Comparison of ENCODE assay signal across 9 mouse cellular contexts in the genomic region with DNA sequence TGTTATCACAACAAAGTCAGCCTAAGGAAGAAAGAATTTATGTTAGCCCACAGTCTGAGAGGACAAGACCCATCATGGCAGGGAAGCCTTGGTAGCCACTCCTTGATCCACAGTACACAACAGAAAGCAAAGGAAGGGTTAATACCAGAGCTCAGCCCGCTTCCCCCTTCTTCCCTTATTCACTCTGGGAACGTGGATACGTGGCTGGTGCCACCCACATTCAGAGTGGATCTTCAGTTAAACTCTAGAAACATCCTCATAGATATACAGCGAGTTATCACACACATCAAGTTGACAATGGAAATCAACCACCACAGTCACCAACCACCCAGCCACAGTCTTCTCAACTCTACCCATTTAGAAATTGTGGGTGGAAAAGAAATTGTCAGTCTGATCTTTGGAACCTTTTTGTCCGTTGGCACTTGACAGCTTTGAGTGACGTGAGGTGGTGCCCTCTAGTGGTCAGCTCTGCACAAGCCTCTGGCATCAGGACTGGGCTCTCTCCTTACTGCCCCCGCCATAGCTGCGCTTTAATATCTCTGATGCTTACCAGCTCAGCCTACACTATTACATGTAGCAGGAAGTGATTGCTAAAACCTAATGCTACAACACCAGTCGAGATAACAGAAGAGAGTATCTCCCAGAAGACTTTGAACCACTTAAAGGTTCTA. TPM values are rescaled to one million over a fixed set of nuclear protein-coding genes. Genes with fewer than 3 reads are reported as not detected.
DNase-seq lines count a peak whose midpoint lies in the region; ATAC-seq and TF ChIP-seq lines count a peak whose summit lies in the region.
"Had no signal": no experiment of that assay in that cellular context is flagged by ENCODE, and none has a peak within 500 bp of the region (broad histone marks: within the 10 kb centered on the region; RNA-seq: fewer than 3 reads in every experiment).

No protein-coding gene starts in this region.

- no peak overlapping the region for H3K27ac ChIP-seq in forebrain, postnatal 0 days (ENCODE audit: low read depth, low read length)
- peak overlapping the region; percentile 45; the same call in 1 of the 2 replicates for H3K27ac ChIP-seq in liver, embryonic 12.5 days
- H3K27ac ChIP-seq: embryonic facial prominence, embryonic 13.5 days had no signal

- DNase-seq in urinary bladder, postnatal 14 days (ENCODE audit: low spot score): peak; percentile 74
- DNase-seq in urinary bladder, postnatal 10 days (ENCODE audit: low spot score): no peak
- peak; percentile 70 to 71 for DNase-seq in cerebellum, adult 18-20 months
- DNase-seq in forebrain, postnatal 0 days: peak; percentile 24
- peak; percentile 92 for DNase-seq in naive thymus-derived CD4-positive, alpha-beta T cell, adult 2 months (ENCODE audit: low read depth)
- DNase-seq in thymus, postnatal 14 days: peak; percentile 84

- H3K9me3 ChIP-seq in forebrain, postnatal 0 days (ENCODE audit: low read length): no peaks in the 10 kb centered on the region
- no peaks in the 10 kb centered on the region for H3K9me3 ChIP-seq in liver, embryonic 12.5 days (replicated peaks)
- H3K9me3 ChIP-seq: embryonic facial prominence, embryonic 13.5 days had no signal

- H3K9ac ChIP-seq in forebrain, postnatal 0 days: no peak overlapping the region
- no peak overlapping the region for H3K9ac ChIP-seq in liver, embryonic 12.5 days
- H3K9ac ChIP-seq: embryonic facial prominence, embryonic 13.5 days had no signal

- H3K4me3 ChIP-seq in forebrain, postnatal 0 days (ENCODE audit: low read depth, low read length): no peak overlapping the region
- H3K4me3 ChIP-seq in liver, embryonic 12.5 days: no peak overlapping the region
- H3K4me3 ChIP-seq: embryonic facial prominence, embryonic 13.5 days had no signal

- H3K4me1 ChIP-seq in forebrain, postnatal 0 days (ENCODE audit: insufficient read depth): peaks cover 2% of the 10 kb centered on the region; the same call in 1 of the 2 replicates
- H3K4me1 ChIP-seq in liver, embryonic 12.5 days: peaks cover 50% of the 10 kb centered on the region

- H3K36me3 ChIP-seq in forebrain, postnatal 0 days (ENCODE audit: insufficient read depth): no peaks in the 10 kb centered on the region
- H3K36me3 ChIP-seq in liver, embryonic 12.5 days: no peaks in the 10 kb centered on the region
- H3K36me3 ChIP-seq: embryonic facial prominence, embryonic 13.5 days had no signal

- peak; percentile 70 for ATAC-seq in forebrain, postnatal 0 days
- ATAC-seq in inflammation-experienced regulatory T-cells, adult 6 months: peak; percentile 97
- peak; percentile 74 for ATAC-seq in liver, embryonic 12.5 days

- peak; percentile 68 for TF ChIP-seq CTCF in forebrain, postnatal 0 days (IDR thresholded peaks at IDR 0.05; ENCODE audit: low read depth)

- no peak overlapping the region for H3K4me2 ChIP-seq in forebrain, postnatal 0 days (ENCODE audit: low read depth)
- peak overlapping the region; percentile 44 for H3K4me2 ChIP-seq in liver, embryonic 12.5 days
- H3K4me2 ChIP-seq: embryonic facial prominence, embryonic 13.5 days had no signal

- H3K27me3 ChIP-seq in forebrain, postnatal 0 days (ENCODE audit: insufficient read depth, low read length): no peaks in the 10 kb centered on the region
- H3K27me3 ChIP-seq in liver, embryonic 12.5 days (replicated peaks): no peaks in the 10 kb centered on the region
- H3K27me3 ChIP-seq: embryonic facial prominence, embryonic 13.5 days had no signal

- 18% methylated on average over 9 of the region's 9 CpGs for WGBS in forebrain, postnatal 0 days
- 13% methylated on average over 9 of the region's 9 CpGs for WGBS in liver, embryonic 12.5 days (ENCODE audit: insufficient replicate concordance)

RNA-seq across cellular contexts. Expression of a gene that starts 5.7 kb away (rescaled TPM):
- 19.6 and 22.6 TPM in 2 replicates for total RNA-seq in forebrain, postnatal 0 days (2014; rRNA removed)
- 0.73 and 1.2 TPM in 2 replicates for polyA plus RNA-seq in forebrain, postnatal 0 days (2015; fragmentation: Nextera tagmentation; extraction: Ambion mirVana)
- 10 to 100 TPM in 1 of 3 experiments, 1 to 10 TPM in 2; 4.9 to 11.5 (median 6.1) TPM for polyA plus RNA-seq in inflammation-experienced regulatory T-cells, adult 6 months (2017; shearing (Covaris generic))
- 4.5 and 5.1 TPM in 2 replicates for polyA plus RNA-seq in liver, embryonic 12.5 days (2016; fragmentation: Nextera tagmentation; extraction: Ambion mirVana)

RNA-seq across cellular contexts. Expression of a gene that starts 46.6 kb away (rescaled TPM):
- 22.3 and 23.3 TPM in 2 replicates for total RNA-seq in forebrain, postnatal 0 days (2014; rRNA removed)
- 6.9 and 8.3 TPM in 2 replicates for polyA plus RNA-seq in forebrain, postnatal 0 days (2015; fragmentation: Nextera tagmentation; extraction: Ambion mirVana)
- 1 to 10 TPM; 3.3 to 3.9 (median 3.3) TPM for polyA plus RNA-seq in inflammation-experienced regulatory T-cells, adult 6 months (2017; shearing (Covaris generic))
- 5.2 and 6.2 TPM in 2 replicates for polyA plus RNA-seq in liver, embryonic 12.5 days (2016; fragmentation: Nextera tagmentation; extraction: Ambion mirVana)
